Mouse (Mus musculus): Measurements from ENCODE around the gene Slc47a2. TPM values are rescaled to one million over a fixed set of nuclear protein-coding genes. Genes with fewer than 3 reads are reported as not detected.

Gene Slc47a2
- polyA plus RNA-seq (2016; fragmentation: Nextera tagmentation; extraction: Ambion mirVana): not detected in 2 replicates

- H3K27me3 ChIP-seq (ENCODE audit: low read depth, poor library complexity, severe bottlenecking): peaks cover 68% of the 10 kb centered on the region
- H3K4me1 ChIP-seq: peaks cover 15% of the 10 kb centered on the region
- 5% methylated on average over 61 of the region's 61 CpGs for WGBS
- H3K9me3 ChIP-seq (replicated peaks): no peaks in the 10 kb centered on the region
- H3K27ac ChIP-seq (replicated peaks): no peak within 1 kb of the TSS; the same call in 1 of the 2 replicates
- H3K4me3 ChIP-seq: peak within 1 kb of the TSS; percentile 57
- peak; percentile 46 for DNase-seq (ENCODE audit: low spot score)
- H3K36me3 ChIP-seq: no peaks in the 10 kb centered on the region
Measured at GRCm38 (mm10) chr11:61342505-61343420, at the start of gene Slc47a2. TSS of gene Slc47a2 (minus strand) at chr11:61342860.

DNA sequence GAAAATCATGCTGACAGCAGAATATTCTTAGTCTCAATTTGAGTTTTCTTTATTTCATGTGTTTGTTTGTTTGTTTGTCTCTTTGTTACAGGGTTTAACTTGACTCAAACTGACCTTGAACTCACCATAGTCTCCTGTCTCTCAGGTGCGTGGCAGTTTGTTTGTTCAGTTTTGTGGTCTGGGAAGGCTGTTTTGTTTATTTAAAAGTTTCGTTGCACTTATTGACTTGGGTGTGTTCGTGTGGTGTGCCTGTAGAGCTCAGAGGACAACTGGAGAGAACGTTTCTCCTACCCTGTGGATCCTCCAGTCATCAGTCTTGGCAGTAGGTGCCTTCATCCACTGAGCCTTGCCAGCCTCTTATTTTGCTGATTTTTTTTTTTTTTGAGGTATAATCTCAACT is 46.3 kb upstream of the Slc47a2 start:
- peaks cover 9% of the 10 kb centered on the region for H3K9me3 ChIP-seq (replicated peaks)
- DNase-seq (ENCODE audit: low spot score): no peak
- no peak overlapping the region for H3K27ac ChIP-seq (replicated peaks)
- no peaks in the 10 kb centered on the region for H3K4me1 ChIP-seq
- no peak overlapping the region for H3K4me3 ChIP-seq
- no peaks in the 10 kb centered on the region for H3K36me3 ChIP-seq
- H3K27me3 ChIP-seq (ENCODE audit: low read depth, poor library complexity, severe bottlenecking): no peaks in the 10 kb centered on the region
- WGBS: 80% methylated on average over 4 of the region's 4 CpGs

GRCm38 (mm10) chr11:61388012-61388411 is 45.4 kb upstream of the Slc47a2 start:
- Histone ChIP-seq H3K4me1 (no peaks in the 10 kb centered on the region), H3K27ac (replicated peaks) (no peak overlapping the region), H3K36me3 (no peaks in the 10 kb centered on the region), H3K9me3 (replicated peaks) (peaks cover 9% of the 10 kb centered on the region), H3K4me3 (no peak overlapping the region), H3K27me3 (ENCODE audit: low read depth, poor library complexity, severe bottlenecking) (no peaks in the 10 kb centered on the region)
- peak; percentile 35 for DNase-seq (ENCODE audit: low spot score)
- WGBS: 63% methylated on average over 6 of the region's 6 CpGs

DNA sequence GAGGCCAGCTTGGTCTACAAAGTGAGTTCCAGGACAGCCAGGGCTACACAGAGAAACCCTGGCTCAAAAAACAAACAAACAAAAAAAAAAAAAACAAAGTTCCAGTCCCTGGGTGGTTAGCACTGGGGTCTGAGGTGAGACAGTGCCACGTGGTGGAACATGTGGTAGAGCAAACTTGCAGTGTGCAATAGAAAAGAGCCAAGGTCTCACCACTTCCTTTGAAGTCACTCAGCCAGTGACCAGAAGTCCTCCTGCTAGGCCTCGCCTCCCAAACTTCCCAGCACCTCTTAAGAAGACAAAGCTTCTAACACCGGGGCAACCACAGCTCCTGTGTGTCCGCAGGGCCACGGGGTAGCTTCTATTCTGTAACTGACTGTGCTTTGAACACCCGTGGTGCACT is 44.6 kb upstream of the Slc47a2 start:
- H3K4me1 ChIP-seq: no peaks in the 10 kb centered on the region
- WGBS: 75% methylated on average over 6 of the region's 6 CpGs
- no peak for DNase-seq (ENCODE audit: low spot score)

GRCm38 (mm10) chr11:61385725-61386124 is 43.1 kb upstream of the Slc47a2 start:
- Histone ChIP-seq H3K4me3 (no peak overlapping the region), H3K9me3 (replicated peaks) (no peaks in the 10 kb centered on the region), H3K27ac (replicated peaks) (no peak overlapping the region), H3K4me1 (no peaks in the 10 kb centered on the region), H3K36me3 (no peaks in the 10 kb centered on the region), H3K27me3 (ENCODE audit: low read depth, poor library complexity, severe bottlenecking) (no peaks in the 10 kb centered on the region)
- WGBS: 83% methylated on average over 4 of the region's 4 CpGs
- DNase-seq (ENCODE audit: low spot score): no peak

More for the DNA sequence above, 44.6 kb upstream of the Slc47a2 start:
- no peaks in the 10 kb centered on the region for H3K36me3 ChIP-seq
- no peak overlapping the region for H3K4me3 ChIP-seq
- no peak overlapping the region for H3K27ac ChIP-seq (replicated peaks)
- H3K27me3 ChIP-seq (ENCODE audit: low read depth, poor library complexity, severe bottlenecking): no peaks in the 10 kb centered on the region
- H3K9me3 ChIP-seq (replicated peaks): peaks cover 7% of the 10 kb centered on the region

GRCm38 (mm10) chr11:61381272-61381671 is 38.6 kb upstream of the Slc47a2 start:
- Histone ChIP-seq H3K4me3 (no peak overlapping the region), H3K27ac (replicated peaks) (no peak overlapping the region), H3K9me3 (replicated peaks) (no peaks in the 10 kb centered on the region), H3K4me1 (peaks cover 8% of the 10 kb centered on the region), H3K36me3 (no peaks in the 10 kb centered on the region), H3K27me3 (ENCODE audit: low read depth, poor library complexity, severe bottlenecking) (peaks cover 41% of the 10 kb centered on the region)
- DNase-seq (ENCODE audit: low spot score): no peak
- WGBS: 88% methylated on average over 1 of the region's 1 CpGs

DNA sequence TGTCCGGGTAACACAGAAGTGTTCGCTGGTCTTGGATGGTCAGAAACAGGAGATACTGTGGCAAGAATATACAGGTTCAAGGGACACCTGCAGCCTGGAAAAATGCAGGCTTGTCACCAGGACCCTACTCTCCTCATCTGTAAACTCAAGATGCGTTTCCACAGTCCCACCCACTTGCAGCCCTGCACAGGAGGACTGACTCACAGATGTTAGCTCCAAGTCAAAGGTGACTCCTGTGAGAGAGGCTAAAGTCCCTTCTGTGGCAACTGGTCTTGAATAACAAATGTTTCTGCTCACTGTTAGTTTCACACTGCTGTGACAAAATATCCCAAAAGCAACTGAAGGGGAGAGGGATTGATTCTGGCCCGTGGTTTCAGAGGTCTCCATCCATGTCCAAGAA is 36.0 kb upstream of the Slc47a2 start:
- Histone ChIP-seq H3K36me3 (no peaks in the 10 kb centered on the region), H3K4me1 (peaks cover 8% of the 10 kb centered on the region), H3K4me3 (no peak overlapping the region), H3K27ac (replicated peaks) (no peak overlapping the region), H3K27me3 (ENCODE audit: low read depth, poor library complexity, severe bottlenecking) (peaks cover 57% of the 10 kb centered on the region), H3K9me3 (replicated peaks) (no peaks in the 10 kb centered on the region)
- DNase-seq (ENCODE audit: low spot score): no peak
- WGBS: 82% methylated on average over 4 of the region's 4 CpGs

DNA sequence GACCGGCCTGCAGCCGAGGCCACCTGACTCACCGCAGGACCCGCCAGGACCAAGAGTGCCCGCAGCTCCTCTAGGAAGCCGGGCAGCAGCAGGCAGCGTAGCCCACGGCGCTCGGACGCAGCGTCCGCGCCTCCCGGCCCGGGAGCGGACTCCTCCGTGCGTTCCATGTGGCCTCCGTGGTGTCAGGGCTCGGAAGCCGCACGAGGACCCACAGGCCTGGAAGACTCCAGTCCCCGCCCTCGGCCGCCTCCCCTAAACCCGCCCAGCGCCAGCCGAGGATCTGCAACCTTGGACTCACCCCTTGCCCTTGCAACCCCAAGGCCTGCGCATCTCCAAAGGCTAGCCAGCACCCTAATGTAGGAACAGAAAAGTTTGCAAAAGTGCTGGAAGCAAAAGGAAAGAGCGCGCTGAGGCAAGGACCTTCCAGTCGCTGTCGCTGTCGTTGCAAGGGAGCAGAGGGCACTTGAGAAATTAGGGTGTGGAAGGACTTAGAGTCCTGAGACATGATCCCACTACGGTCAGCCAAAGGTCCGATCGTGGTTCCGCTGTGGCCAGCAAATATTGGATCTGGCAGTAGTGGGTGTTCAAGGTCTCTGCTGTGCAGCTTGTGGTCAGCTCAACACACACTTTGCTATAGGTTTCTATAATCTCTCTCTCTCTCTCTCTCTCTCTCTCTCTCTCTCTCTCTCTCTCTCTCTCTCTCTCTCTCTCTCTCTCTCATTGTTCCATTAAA is 35.4 kb upstream of the Slc47a2 start, which contains the start of gene Slc47a1:
Gene Slc47a1 (minus strand): TSS at position 465 of the 733 bp plus-strand sequence.
- H3K4me1 ChIP-seq: peaks cover 8% of the 10 kb centered on the region
- H3K4me3 ChIP-seq: peak within 1 kb of the TSS; percentile 47
- no peaks in the 10 kb centered on the region for H3K9me3 ChIP-seq (replicated peaks)
- peak; percentile 31 for DNase-seq (ENCODE audit: low spot score)
- peaks cover 57% of the 10 kb centered on the region for H3K27me3 ChIP-seq (ENCODE audit: low read depth, poor library complexity, severe bottlenecking)
- H3K27ac ChIP-seq (replicated peaks): no peak within 1 kb of the TSS
- 17% methylated on average over 39 of the region's 39 CpGs for WGBS
- no peaks in the 10 kb centered on the region for H3K36me3 ChIP-seq

GRCm38 (mm10) chr11:61368668-61369067 is 26.0 kb upstream of the Slc47a2 start:
- 97% methylated on average over 2 of the region's 2 CpGs for WGBS
- Histone ChIP-seq H3K4me1 (no peaks in the 10 kb centered on the region), H3K9me3 (replicated peaks) (no peaks in the 10 kb centered on the region), H3K27ac (replicated peaks) (no peak overlapping the region), H3K27me3 (ENCODE audit: low read depth, poor library complexity, severe bottlenecking) (no peaks in the 10 kb centered on the region), H3K4me3 (no peak overlapping the region), H3K36me3 (no peaks in the 10 kb centered on the region)
- DNase-seq (ENCODE audit: low spot score): no peak

DNA sequence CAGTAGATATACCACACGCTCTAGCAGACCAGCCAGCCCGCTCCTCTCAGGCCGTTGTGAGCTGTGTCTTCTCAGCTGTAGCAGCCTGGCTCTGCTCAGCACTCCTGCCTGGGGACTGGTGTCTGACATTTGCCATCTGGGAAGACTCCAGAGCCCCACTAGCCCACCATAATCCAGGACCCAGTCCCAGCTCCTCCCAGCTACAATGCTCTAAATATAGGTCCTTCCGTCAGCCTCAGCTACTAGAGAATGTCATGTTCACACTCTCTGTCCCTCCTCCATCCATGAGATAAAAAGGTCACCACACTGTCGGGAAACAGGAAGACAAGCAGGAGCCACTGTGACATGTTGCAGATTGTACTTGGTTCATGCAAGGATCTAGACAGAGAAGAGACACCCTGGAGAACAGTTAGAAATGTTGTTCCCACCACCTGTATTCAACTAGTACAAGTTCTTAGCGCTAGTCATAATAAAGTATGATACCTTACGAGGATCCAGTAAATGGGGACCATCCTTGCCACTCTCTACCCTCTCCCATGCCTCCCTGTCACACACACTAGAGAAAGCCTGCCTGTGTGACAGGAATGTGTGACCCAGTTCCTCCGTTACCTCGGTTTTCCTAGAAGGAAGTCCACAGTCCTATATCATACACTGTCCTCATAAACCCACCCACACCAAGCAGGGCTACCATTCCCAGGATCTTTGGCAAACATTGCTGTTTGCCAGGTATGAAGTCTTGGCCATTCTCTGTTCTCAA is 24.0 kb upstream of the Slc47a2 start:
- 88% methylated on average over 9 of the region's 9 CpGs for WGBS
- DNase-seq (ENCODE audit: low spot score): no peak
- no peak overlapping the region for H3K27ac ChIP-seq (replicated peaks)
- H3K4me3 ChIP-seq: no peak overlapping the region
- no peaks in the 10 kb centered on the region for H3K9me3 ChIP-seq (replicated peaks)
- H3K4me1 ChIP-seq: peaks cover 3% of the 10 kb centered on the region; the same call in 1 of the 2 replicates
- no peaks in the 10 kb centered on the region for H3K27me3 ChIP-seq (ENCODE audit: low read depth, poor library complexity, severe bottlenecking)
- no peaks in the 10 kb centered on the region for H3K36me3 ChIP-seq

DNA sequence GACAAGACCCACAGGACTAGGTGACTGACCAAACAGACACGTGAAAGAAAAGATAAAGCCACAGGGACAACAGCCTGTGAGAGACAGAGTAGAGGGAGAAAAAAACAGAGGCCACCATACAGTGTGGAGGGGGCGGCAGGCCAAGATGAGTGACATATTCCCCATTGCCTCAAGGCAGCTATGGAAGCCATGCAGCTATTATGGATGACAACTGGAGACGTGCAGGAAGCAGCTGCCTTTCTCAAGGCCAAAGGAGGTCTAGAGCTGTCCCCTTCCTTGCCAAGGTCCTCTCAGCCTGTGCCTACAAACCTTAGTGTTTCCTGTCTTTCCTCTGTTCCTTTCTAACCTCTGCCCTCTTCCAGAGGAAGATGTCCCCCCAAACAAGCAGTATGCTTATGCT is 23.3 kb upstream of the Slc47a2 start:
- peaks cover 4% of the 10 kb centered on the region; the same call in 1 of the 2 replicates for H3K4me1 ChIP-seq
- DNase-seq (ENCODE audit: low spot score): no peak
- WGBS: 79% methylated on average over 3 of the region's 3 CpGs

GRCm38 (mm10) chr11:61364096-61364495 is 21.4 kb upstream of the Slc47a2 start:
- Histone ChIP-seq H3K27ac (replicated peaks) (no peak overlapping the region), H3K9me3 (replicated peaks) (no peaks in the 10 kb centered on the region), H3K36me3 (no peaks in the 10 kb centered on the region), H3K4me3 (no peak overlapping the region), H3K4me1 (peaks cover 4% of the 10 kb centered on the region; the same call in 1 of the 2 replicates), H3K27me3 (ENCODE audit: low read depth, poor library complexity, severe bottlenecking) (no peaks in the 10 kb centered on the region)
- 87% methylated on average over 6 of the region's 6 CpGs for WGBS
- no peak for DNase-seq (ENCODE audit: low spot score)

More for the DNA sequence above, 23.3 kb upstream of the Slc47a2 start:
- Histone ChIP-seq H3K36me3 (no peaks in the 10 kb centered on the region), H3K9me3 (replicated peaks) (no peaks in the 10 kb centered on the region), H3K4me3 (no peak overlapping the region), H3K27ac (replicated peaks) (no peak overlapping the region), H3K27me3 (ENCODE audit: low read depth, poor library complexity, severe bottlenecking) (no peaks in the 10 kb centered on the region)
